Mouse (Mus musculus): ENCODE results near the gene Slc2a8. TPM values are rescaled to one million over a fixed set of nuclear protein-coding genes. Genes with fewer than 3 reads are reported as not detected.

Slc2a8 gene
- total RNA-seq, 2 experiments from 2014 or later, result 26.9 to 27.1 TPM

DNA sequence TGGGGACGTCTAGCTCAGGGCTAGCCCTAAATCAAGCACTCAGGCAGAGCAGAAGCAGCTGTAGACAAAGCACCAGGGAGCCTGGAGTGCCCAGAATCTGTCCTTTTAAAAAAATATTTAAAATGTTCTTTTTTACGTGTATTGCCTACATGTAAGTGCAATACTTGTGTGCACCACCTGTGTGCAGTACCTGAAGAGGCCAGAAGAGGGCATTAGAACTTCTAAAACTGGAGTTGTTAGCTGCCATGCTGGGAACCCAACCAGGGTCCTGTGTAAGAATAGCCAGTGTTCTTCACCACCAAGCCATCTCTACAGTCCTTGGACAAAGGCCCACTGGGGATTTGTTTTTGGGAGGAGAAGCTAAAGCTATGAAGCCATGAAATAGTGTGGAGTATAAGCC is 27.3 kb downstream of the Slc2a8 start:
- intact Hi-C loops (cut with DNase I), result no loop called here
- no peak for DNase-seq (ENCODE audit: low spot score in 2 of 2)

DNA sequence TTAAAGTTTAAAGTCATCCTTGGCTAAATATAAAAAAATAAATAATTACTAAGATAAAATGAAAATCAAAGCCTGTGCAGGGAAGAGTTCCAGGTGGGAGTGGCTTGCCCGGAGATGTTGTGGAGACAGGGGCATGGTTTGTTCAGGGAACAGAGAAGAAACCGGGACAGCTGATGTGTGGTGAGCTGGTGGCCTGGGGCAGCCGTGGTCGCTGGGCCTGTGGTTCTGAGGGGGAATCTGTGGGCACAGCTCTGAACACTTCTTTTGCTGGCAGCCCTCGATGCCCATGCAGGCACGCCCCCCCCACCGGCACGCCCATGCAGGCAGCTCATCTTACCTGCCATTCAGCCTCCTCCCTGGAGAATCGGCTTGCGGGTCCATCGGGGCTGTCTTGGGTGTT is 34.4 kb downstream of the Slc2a8 start:
- no peak for DNase-seq (ENCODE audit: low spot score in 2 of 2)
- intact Hi-C loops (cut with DNase I), result no loop called here

DNA sequence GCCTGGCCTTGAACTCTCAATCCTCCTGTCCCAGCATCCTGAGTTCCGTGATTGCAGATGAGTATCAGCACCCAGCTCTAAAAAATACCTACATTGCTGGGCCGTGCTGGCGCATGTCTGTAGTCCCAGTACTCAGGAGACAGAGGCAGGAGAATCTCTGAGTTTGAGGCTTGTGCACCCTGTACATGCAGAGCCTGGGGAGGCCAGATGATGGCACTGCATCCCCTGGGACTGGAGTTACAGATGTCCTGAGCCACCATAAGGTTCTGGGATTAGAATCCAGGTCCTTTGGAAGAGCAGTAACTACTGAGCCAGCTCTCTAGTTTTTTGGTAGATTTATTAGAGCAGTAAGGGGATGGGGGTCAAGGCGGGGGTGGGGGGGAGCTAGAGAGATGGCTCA is 41.4 kb downstream of the Slc2a8 start:
- no peak for DNase-seq (ENCODE audit: low spot score in 2 of 2)
- intact Hi-C loops (cut with DNase I), result no loop called here

DNA sequence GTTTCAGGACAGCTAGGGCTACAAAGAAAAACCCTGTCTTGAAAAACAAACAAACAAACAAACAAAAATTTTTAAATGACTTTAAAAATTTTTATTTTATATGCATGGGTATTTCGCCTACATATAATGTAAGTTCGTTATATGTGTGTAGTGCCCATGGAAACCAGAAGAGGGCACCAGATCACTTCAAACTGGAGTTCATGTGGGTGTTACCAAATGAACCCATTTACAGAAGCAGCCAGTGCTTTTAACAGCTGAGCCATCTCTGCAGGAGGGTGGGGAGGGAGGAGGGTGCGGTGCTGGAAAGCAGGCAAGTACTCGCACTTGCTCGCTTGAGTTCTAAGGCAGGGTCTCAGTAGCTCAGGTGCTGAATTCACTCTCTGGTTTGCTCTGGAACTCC is 42.5 kb downstream of the Slc2a8 start:
- no peak for DNase-seq (ENCODE audit: low spot score in 2 of 2)
- intact Hi-C loops (cut with DNase I), result no loop called here

DNA sequence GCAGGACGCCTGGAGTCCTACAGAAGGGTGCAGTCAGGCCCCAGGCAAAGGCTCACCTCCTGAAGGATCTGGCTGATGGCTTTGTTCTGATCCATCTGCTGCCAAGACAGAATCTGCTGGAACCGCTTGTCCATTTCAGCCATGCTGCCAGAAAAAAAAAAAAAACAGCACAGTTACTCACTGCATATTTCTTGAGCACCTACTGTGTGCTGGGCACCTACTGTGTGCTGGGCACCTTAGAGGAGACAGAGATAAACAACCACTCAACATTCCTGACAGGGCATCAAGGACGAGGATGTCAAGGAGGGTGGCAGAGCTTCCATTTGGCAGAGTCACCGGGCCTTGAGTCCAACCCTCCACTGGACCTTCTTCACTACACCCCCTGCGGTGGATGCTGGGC is 43.1 kb downstream of the Slc2a8 start:
- DNase-seq (ENCODE audit: low spot score in 2 of 2), result no peak
- intact Hi-C loops (cut with DNase I), result no loop called here

DNA sequence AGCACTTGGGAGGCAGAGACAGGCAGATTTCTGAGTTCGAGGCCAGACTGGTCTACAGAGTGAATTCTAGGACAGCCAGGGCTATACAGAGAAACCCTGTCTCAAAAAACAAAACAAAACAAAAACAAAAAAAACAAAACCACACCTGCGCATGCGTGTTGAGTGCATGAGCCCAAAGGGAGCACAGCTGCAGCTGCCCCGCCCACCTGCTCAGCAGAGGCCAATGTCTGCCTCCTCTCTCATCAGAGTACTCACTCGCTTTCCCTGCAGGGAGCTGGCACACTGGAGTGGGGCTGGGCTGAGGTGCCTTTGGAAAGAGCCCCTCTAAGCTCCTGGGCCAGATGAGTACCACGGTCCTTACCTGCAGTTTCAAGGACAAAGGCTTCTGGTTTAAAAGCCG is 50.2 kb downstream of the Slc2a8 start:
- intact Hi-C loops (cut with DNase I), result no loop called here
- DNase-seq (ENCODE audit: low spot score in 2 of 2), result no peak

DNA sequence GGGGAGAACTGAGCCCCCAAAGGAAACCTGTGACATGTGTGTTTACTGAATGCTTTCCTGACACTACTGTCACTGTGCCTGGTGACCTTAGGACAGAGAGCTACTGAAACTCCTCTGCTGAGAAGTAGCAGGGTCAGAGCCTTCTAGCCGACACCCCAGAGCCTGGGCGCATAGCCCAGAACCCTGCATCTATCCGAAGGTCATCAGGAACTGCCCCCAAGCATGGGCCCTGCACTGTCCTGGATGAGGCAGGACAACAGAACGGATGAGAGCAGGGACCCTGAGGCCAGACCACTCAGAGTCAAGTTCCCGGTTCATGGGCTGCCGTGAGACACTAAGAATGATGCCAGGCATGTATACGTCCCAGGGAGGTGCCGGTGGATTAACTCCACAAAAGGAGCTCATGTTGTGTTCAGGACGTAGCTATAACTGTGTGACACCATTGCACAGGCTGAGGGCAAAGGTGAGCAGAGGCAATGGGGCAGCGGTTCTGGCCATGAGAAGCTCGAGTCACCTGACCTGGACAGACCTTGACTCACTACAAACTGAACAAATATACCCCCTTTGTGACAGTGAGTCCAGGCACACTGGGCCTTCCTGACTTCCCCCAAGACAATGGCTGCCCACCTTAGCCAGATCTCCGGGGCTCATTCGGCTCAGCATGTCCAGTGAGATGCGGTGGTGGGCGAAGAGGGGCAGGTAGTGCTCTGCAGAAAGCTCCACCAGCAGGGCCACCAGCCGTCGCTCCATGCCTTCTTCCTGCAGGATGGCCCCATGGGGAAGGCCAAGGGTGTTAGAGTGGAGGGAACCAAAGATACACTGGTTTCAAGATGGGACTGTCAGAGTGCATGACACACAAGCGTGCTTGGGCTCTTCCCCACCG is 52.7 kb downstream of the Slc2a8 start:
- DNase-seq (ENCODE audit: low spot score in 2 of 2), result no peak
- intact Hi-C loops (cut with DNase I), result loop anchor here (2.0 to 10.0 kb wide), 2 partner anchors 64 to 144 kb away; partner anchors contain the start of gene Cfap157

DNA sequence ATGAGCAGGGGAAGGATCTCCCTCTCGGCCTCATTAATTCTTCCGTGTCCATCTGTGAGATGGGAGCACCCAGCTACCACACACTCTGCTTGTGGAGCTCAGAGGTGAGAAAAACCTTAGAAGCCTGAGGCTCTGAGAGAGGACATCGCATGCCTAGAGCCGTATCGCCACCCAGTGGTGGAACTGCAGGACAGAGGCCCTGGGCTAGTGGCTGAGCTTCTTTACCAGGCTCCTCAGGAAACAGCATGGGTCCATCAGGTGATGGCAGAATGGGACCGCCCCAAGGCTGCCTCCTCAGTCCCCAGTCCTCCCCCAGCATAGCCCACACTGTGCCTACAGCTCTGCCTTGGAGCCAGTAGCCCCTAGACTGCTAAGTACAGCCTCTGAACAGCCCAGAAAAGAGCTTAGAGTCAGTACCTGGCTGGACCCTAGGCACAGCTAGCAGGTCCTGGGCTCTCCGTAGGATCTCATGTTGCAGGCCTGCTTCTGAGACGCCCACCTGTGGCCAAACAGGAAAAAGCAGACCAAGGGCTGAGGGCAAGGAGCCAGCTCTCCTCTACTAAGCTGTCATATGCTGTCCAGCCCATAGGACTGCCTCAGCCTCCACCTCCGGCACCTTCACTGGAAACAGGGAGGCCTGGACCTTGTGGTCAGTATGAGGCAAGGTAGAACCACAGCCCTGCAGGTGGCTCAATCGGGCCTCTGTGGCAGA is 53.5 kb downstream of the Slc2a8 start:
- intact Hi-C loops (cut with DNase I), result loop anchor here (2.0 to 10.0 kb wide), 2 partner anchors 64 to 144 kb away; partner anchors contain the start of gene Cfap157
- peak; percentile 74 to 76 for DNase-seq (ENCODE audit: low spot score in 2 of 2)

DNA sequence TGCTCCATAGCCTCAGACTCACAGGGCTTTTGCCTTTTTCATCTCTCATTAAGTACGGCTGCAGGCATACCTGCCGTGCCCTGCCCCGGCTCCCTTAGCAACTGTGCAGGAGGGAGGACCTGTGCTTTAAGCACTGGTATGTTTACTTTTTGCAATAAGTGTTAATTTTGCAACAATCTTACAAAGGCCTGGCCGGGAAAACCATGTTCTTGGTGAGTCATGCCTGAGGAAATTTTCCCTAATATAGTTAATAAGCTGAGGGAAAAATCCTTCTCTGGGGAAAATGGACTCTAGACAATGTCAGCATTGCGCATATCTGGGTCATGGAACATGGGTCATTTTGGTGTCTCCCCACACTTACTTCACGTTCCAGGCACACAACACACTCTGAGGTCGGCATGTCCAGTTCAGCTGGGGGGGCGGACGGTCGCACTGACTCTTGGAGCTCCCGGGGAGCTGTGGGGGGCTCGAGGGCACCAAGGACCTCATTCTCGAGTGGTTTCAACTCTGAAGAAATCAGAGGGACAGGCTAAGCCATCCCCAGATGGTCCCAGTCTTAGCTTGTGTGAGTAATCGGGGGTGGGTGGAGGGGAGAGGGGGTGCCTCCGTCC is 54.2 kb downstream of the Slc2a8 start:
- intact Hi-C loops (cut with DNase I), result loop anchor here (2.0 to 10.0 kb wide), 2 partner anchors 63 to 143 kb away; partner anchors contain the start of gene Cfap157
- DNase-seq (ENCODE audit: low spot score in 2 of 2), result no peak

DNA sequence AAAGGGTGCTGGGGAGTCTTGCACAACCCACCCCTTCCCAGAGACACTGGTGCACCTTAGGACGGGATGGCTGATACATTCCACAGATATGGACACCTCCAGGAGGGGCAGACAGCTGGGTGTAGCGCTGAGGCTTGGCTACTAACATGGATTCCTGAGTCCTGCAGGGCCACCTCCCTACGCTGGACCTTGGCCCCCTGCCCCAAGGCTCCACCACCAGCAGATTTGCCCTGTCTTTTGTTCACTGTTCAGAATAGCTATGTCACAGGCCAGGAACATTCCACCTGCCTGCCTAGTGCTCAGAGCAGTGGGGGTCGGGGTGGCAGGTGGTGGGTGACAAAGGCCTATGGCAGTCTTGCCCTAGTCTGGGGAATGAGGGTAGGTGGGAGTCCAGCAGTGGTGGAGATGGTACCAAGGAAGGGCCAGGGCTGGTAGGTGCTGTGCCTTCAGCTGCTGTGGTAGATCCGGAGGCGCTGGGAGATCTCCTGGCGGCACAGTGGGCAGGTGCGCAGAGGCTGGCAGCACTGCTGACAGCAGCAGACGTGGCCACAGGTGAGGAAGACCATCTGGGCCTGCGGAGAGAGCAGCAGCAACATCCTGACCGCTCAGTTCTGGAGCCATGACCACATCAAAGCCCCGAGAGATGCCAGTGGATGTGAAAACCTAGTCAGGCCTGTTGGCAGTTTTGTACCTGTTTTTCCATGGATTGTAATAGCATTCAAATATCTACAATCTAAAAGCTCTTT is 55.4 kb downstream of the Slc2a8 start:
- intact Hi-C loops (cut with DNase I), result loop anchor here (10.0 kb wide), 1 partner anchor 142 kb away; the partner anchor contains the start of gene Cfap157
- DNase-seq (ENCODE audit: low spot score in 2 of 2), result no peak

DNA sequence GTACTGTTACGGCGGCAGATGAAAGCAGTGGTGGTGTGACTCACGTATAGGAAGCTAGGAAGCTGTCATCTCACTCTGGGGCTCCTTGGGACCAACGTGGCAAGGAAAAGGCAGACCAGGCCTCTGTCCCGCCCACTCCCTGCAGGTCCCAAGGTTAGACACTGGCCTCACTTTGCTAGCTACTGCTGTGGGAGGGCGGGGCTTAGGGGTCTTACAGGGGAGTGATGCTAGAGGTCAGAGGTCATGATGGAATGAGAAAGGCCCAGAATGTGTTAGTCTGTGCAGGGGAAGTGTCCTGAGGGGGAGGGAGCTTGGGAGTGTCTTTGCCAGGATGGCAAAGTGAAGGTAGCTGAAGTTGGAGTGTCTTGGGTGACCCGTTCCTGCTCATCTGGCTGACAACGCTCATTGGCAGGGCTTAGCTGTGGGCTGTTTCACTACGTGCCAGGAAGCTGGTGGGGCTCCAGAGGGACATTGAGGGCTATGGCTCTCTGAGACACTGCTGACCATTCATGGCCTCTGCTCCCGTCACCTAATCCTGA is 57.5 kb downstream of the Slc2a8 start:
- DNase-seq (ENCODE audit: low spot score in 2 of 2), result no peak
- intact Hi-C loops (cut with DNase I), result loop anchor here (10.0 kb wide), 1 partner anchor 140 kb away; the partner anchor contains the start of gene Cfap157

DNA sequence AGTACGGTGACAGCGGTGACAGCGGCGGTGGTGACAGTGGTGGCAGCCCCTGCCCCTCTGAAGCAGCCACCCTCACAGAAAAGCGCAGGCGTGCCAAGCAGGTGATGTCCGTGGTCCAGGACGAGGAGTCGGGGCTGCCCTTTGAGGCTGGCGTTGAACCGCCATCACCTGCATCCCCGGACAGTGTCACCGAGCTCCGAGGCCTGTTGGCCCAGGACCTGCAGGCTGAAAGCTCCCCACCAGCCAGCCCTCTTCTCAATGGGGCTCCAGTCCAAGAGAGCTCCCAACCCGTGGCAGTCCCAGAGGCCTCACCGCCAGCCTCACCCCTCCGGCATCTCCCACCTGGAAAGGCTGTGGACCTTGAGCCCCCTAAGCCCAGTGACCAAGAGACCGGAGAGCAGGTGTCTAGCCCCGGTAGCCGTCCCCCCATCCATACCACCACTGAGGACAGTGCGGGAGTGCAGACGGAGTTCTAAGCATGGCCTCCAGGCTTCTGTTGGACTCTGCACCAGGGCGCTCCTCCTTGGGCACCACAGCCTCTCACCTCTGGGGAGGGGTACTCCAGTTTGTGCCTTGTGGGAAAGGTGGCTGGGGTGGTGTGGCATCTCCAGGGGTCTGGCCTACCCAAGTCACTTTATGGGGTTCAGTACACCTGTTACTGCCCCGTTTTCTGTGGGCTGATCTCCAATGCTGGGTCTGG is 58.2 kb downstream of the Slc2a8 start:
- DNase-seq (ENCODE audit: low spot score in 2 of 2), result no peak
- intact Hi-C loops (cut with DNase I), result loop anchor here (10.0 kb wide), 1 partner anchor 139 kb away; the partner anchor contains the start of gene Cfap157

Other genes with a start within 250 kb of the Slc2a8 start
- gene 6330409D20Rik, start 241.1 kb downstream of the Slc2a8 start, total RNA-seq (2021), result 1 to 10 TPM; 2.5 to 3.2 TPM
- 10 to 100 TPM; 27.8 to 29.9 TPM for gene Tor2a, start 224.8 kb downstream of the Slc2a8 start, total RNA-seq (2021)
- gene Ttc16, start 206.4 kb downstream of the Slc2a8 start, total RNA-seq (2021), result under 1 TPM; 0.41 to 0.72 TPM
- 1 to 10 TPM; 7.2 to 9.2 TPM for gene Ptrh1, start 206.3 kb downstream of the Slc2a8 start, total RNA-seq (2021)
- under 1 TPM in 1 of 2 experiments, not detected in 1; 0.29 TPM for gene Cfap157, start 197.7 kb downstream of the Slc2a8 start, total RNA-seq (2021)
- gene Stxbp1, start 134.8 kb downstream of the Slc2a8 start, total RNA-seq (2021), result 1,000 to 10,000 TPM in 1 of 2 experiments, 100 to 1,000 TPM in 1; 963 to 1,065 TPM
- 10 to 100 TPM; 22.6 to 23.7 TPM for gene Fam129b, start 106.0 kb downstream of the Slc2a8 start, total RNA-seq (2021)
- 100 to 1,000 TPM; 107 to 115 TPM for gene Rpl12, start 20.5 kb downstream of the Slc2a8 start, total RNA-seq (2021)
- gene Lrsam1, start 20.5 kb downstream of the Slc2a8 start, total RNA-seq (2021), result 10 to 100 TPM; 34.7 to 36.2 TPM
- 100 to 1,000 TPM; 104 to 129 TPM for gene Garnl3, start 149.6 kb upstream of the Slc2a8 start, total RNA-seq (2021)
- 1 to 10 TPM; 1.5 to 2.2 TPM for gene Angptl2, start 234.0 kb upstream of the Slc2a8 start, total RNA-seq (2021)

All from left cerebral cortex, postnatal 36 days (tissue).